Mouse (Mus musculus): ENCODE data around the gene Creg1.

Creg1 gene

GRCm38 (mm10) chr1:165763635-165764372, at the start of gene Creg1:
TSS of gene Creg1 (plus strand) at chr1:165763746.
- peak; percentile 94 to 96 for DNase-seq

GRCm38 (mm10) chr1:165713798-165714197, 49.7 kb upstream of the Creg1 start:
- DNase-seq = no peak

GRCm38 (mm10) chr1:165716426-165716825, 47.1 kb upstream of the Creg1 start:
- no peak for DNase-seq

- DNase-seq = no peak
Observed at GRCm38 (mm10) chr1:165717711-165718542, 45.6 kb upstream of the Creg1 start.

- DNase-seq = no peak
Observed at GRCm38 (mm10) chr1:165718543-165719105, 44.9 kb upstream of the Creg1 start.

- no peak for DNase-seq
Observed at GRCm38 (mm10) chr1:165722531-165723123, 40.9 kb upstream of the Creg1 start.

- no peak for DNase-seq
Observed at GRCm38 (mm10) chr1:165724219-165725033, 39.1 kb upstream of the Creg1 start.

GRCm38 (mm10) chr1:165725039-165725644, 38.4 kb upstream of the Creg1 start:
- DNase-seq = no peak

GRCm38 (mm10) chr1:165726986-165727385, 36.6 kb upstream of the Creg1 start:
- no peak for DNase-seq

- DNase-seq = no peak
Observed at GRCm38 (mm10) chr1:165728057-165728639, 35.4 kb upstream of the Creg1 start.

GRCm38 (mm10) chr1:165730129-165730528, 33.4 kb upstream of the Creg1 start:
- no peak for DNase-seq

GRCm38 (mm10) chr1:165731553-165731952, 32.0 kb upstream of the Creg1 start:
- no peak for DNase-seq

GRCm38 (mm10) chr1:165734840-165735239, 28.7 kb upstream of the Creg1 start:
- no peak for DNase-seq

- DNase-seq = peak; percentile 82 to 91
Observed at GRCm38 (mm10) chr1:165735826-165736818, 27.4 kb upstream of the Creg1 start.

- DNase-seq = no peak
Observed at GRCm38 (mm10) chr1:165737451-165737850, 26.1 kb upstream of the Creg1 start.

GRCm38 (mm10) chr1:165737867-165738266, 25.7 kb upstream of the Creg1 start:
- no peak for DNase-seq

- DNase-seq = no peak
Observed at GRCm38 (mm10) chr1:165738985-165739384, 24.6 kb upstream of the Creg1 start.

- no peak for DNase-seq
Observed at GRCm38 (mm10) chr1:165741989-165742388, 21.6 kb upstream of the Creg1 start.

GRCm38 (mm10) chr1:165748053-165748452, 15.5 kb upstream of the Creg1 start:
- no peak for DNase-seq

- no peak for DNase-seq
Observed at GRCm38 (mm10) chr1:165751142-165751541, 12.4 kb upstream of the Creg1 start.

All from cerebellum, postnatal 25 days (tissue).